Mouse (Mus musculus): ENCODE measurements at regions not wholly inside any gene's neighbourhood (a gene's known extent, or its start where the extent isn't known, plus 50 kb on each side); places are given as distances from the start of the nearest gene placed in this dataset.

DNA sequence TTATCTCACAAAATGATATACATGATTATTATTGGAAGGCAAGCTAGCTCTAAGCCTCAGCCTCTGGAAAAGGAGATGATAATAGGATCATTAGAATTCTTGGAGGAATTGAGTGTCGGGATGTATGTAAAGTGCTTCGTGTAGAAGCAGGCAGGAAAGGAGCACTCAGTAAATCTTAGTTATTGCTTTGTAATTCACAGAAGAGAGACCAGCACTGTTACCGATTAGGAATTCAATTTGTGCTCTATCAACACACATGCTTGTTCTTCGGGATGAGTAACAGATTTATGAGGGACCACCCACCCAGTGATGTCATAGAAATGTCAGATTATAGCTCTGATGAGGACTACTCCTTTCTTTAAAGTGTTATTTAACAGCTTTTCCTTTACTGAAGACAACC, 57.4 kb upstream of the Rnd3 start:
- no peak for TF ChIP-seq ZC3H11A (IDR thresholded peaks at IDR 0.05; ENCODE audit: borderline replicate concordance, low read depth, low read length)
- no peak for TF ChIP-seq MAFK (IDR thresholded peaks at IDR 0.05; ENCODE audit: insufficient read depth, low read depth, low read length)
- no peak for TF ChIP-seq CHD2 (IDR thresholded peaks at IDR 0.05; ENCODE audit: low read depth, low read length)

All from ES-E14 (cell line).